Mouse (Mus musculus): ENCODE data around the gene Zbtb20.

DNA sequence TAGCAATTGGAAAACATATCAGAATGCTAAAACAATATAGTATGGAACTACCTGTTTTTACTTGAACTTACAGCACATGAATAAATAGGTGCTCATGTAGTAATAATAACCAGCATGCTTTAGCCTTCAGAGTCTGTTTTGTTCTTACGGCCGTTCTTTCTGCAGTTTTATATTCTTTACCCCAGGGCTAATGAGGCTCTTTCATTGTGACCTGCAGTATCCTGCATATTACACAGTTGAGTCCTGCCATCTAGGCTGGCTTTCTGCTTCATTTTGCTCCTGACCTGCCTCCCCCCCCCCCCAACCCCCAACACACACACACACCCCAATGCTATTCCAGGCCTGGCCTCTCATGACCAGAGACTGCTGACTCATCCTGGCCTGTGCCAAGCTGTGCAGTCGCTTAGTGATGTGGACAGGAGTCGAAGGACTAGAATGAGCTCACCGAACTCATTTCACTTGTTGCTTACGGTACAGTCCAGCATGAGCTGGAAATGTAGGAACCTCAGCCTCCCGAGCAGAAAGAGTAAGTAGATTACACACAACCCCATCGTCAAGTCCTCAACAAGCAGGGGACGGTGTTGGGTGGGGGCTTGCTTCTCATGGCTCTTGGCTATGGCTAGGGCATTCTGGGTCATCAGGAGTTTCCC lies 487.1 kb downstream of the Zbtb20 start:
- TF ChIP-seq CTCF (IDR thresholded peaks at IDR 0.05; ENCODE audit: insufficient read depth, low read depth, low read length): no peak
- no peak for TF ChIP-seq POLR2A (IDR thresholded peaks at IDR 0.05; ENCODE audit: insufficient read depth, low read depth, low read length)

Data from olfactory bulb, adult 2 months (tissue).